Mouse (Mus musculus) C2C12 (cell line): ENCODE results near the gene Ehd2. TPM values are rescaled to one million over a fixed set of nuclear protein-coding genes. Genes with fewer than 3 reads are reported as not detected.

ENCODE experiments used
- H3K27me3 ChIP-seq: one replicate; pipeline ENCODE4 v1.6.1; 2011; ENCODE audit not compliant: control insufficient read depth, insufficient read depth, insufficient read length
- H3K36me3 ChIP-seq: one replicate; pipeline ENCODE4 v1.6.1; 2011; ENCODE audit not compliant: control insufficient read depth, insufficient read depth
- H3K4me3 ChIP-seq: one replicate; pipeline ENCODE4 v1.5.1; 2011; ENCODE audit warnings: mild to moderate bottlenecking, control low read depth; ENCODE audit not compliant: poor library complexity, insufficient read depth, severe bottlenecking
- H3K79me2 ChIP-seq: one replicate; pipeline ENCODE4 v1.6.1; 2011; ENCODE audit not compliant: control insufficient read depth, insufficient read depth
- H3K79me3 ChIP-seq: one replicate; pipeline ENCODE4 v1.6.1; 2011; ENCODE audit warnings: low read depth, control low read depth
- H3ac ChIP-seq: one replicate; pipeline ENCODE3; 2011; ENCODE audit warnings: low read depth; ENCODE audit not compliant: control insufficient read depth, insufficient read length
- CEBPB ChIP-seq: IDR thresholded peaks from one replicate; pipeline ENCODE4 v1.6.1; 2011; ENCODE audit warnings: low read depth, mild to moderate bottlenecking, control low read depth, moderate library complexity
- CTCF ChIP-seq: IDR thresholded peaks from one replicate; pipeline ENCODE4 v1.5.1; 2011; ENCODE audit not compliant: control insufficient read depth, insufficient read depth, insufficient read length
- FOSL1 ChIP-seq: IDR thresholded peaks from one replicate; pipeline ENCODE4 v1.8.0; 2011; ENCODE audit warnings: mild to moderate bottlenecking, low read length; ENCODE audit not compliant: poor library complexity, insufficient read depth, severe bottlenecking
- MAX ChIP-seq: IDR thresholded peaks from one replicate; pipeline ENCODE4 v1.6.1; 2011; ENCODE audit warnings: mild to moderate bottlenecking, control low read depth
- MYOD1 ChIP-seq: IDR thresholded peaks from one replicate; pipeline ENCODE4 v1.6.1; 2011; ENCODE audit warnings: low read depth; ENCODE audit not compliant: control insufficient read depth, insufficient read length
- MYOG ChIP-seq: IDR thresholded peaks from one replicate; pipeline ENCODE4 v1.6.1; 2011; ENCODE audit not compliant: control insufficient read depth, insufficient read length; ENCODE audit errors: extremely low read depth
- USF1 ChIP-seq: IDR thresholded peaks from one replicate; pipeline ENCODE4 v1.6.1; 2011; ENCODE audit warnings: low read depth, mild to moderate bottlenecking, control low read depth, moderate library complexity
- polyA plus RNA-seq: library from polyadenylated mRNA; unstranded; fragments of >200 nt; fragmentation: generic; extraction: Trizol; gene quantifications from one replicate; pipeline ENCODE4 v1.2.1, GENCODE M21; 2012; ENCODE audit warnings: missing spikeins

Ehd2 gene
- polyA plus RNA-seq, 1 experiment = 98.7 TPM

DNA sequence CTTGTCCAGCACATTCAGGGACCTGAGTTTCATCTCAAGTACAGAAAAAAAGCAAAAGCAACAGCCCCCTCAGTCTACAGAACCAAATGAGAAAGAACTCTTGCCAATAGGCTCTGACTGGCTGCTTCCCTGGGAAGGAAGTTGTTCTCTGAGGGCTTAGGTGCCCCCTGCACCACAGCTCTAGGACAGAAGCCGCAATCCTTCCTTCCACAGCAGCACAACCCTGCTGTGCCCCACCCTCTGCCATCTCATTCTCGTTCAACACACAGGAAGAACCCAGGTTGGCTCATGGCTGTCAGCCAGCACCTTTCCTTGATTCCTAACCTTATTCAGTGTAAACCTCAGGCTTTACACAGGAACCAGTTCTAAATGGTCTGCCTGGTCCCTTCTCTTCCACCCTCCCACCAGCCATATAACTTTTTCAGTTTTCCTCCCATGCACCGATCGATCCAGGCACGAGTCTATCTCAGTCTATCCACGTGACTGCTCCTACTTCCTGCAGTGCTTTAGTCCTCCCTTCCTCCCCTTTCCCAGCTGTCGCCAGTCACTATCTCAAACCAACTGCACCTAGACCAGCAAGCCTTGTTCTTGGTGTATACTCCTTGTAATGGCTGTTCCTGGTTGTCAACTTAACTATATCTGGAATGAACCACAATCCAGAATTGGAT, 44.2 kb upstream of the Ehd2 start:
- H3ac ChIP-seq = no peak overlapping the region
- H3K79me2 ChIP-seq = peaks cover 73% of the 10 kb centered on the region
- H3K4me3 ChIP-seq = no peak overlapping the region
- no peaks in the 10 kb centered on the region for H3K27me3 ChIP-seq
- no peak for TF ChIP-seq FOSL1
- TF ChIP-seq USF1 = no peak
- TF ChIP-seq CTCF = no peak
- no peak for TF ChIP-seq MYOD1
- no peak for TF ChIP-seq MAX
- no peak for TF ChIP-seq CEBPB
- TF ChIP-seq MYOG = no peak
- H3K36me3 ChIP-seq = no peaks in the 10 kb centered on the region
- H3K79me3 ChIP-seq = peaks cover 9% of the 10 kb centered on the region

GRCm38 (mm10) chr7:16010649-16011048, 43.3 kb upstream of the Ehd2 start:
- no peak overlapping the region for H3K4me3 ChIP-seq
- H3K79me3 ChIP-seq = peaks cover 14% of the 10 kb centered on the region
- H3ac ChIP-seq = no peak overlapping the region
- TF ChIP-seq MYOG = no peak
- no peak for TF ChIP-seq FOSL1
- no peak for TF ChIP-seq USF1
- no peak for TF ChIP-seq CEBPB
- no peak for TF ChIP-seq CTCF
- TF ChIP-seq MAX = no peak
- TF ChIP-seq MYOD1 = no peak
- no peaks in the 10 kb centered on the region for H3K27me3 ChIP-seq
- peaks cover 73% of the 10 kb centered on the region for H3K79me2 ChIP-seq
- H3K36me3 ChIP-seq = no peaks in the 10 kb centered on the region

DNA sequence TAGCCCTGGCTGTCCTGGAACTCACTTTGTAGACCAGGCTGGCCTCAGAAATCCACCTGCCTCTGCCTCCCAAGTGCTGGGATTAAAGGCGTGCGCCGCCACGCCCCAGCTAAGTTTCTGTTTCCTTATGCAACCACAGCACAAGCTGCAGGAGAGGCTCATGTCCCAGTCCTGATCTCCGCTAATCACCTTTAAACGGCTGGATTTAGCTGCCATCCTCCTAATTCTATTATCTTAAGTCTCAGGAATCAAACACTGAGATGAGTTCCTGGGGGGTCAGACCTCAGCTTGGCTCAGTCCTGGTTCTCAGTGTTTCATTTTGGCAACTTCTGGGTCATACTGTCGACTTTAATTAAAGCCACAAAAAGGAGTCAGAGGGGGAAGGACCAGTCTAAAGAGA, 42.3 kb upstream of the Ehd2 start:
- Histone ChIP-seq H3K79me3 (peaks cover 14% of the 10 kb centered on the region), H3K36me3 (no peaks in the 10 kb centered on the region), H3K79me2 (peaks cover 63% of the 10 kb centered on the region), H3K4me3 (no peak overlapping the region), H3ac (no peak overlapping the region), H3K27me3 (no peaks in the 10 kb centered on the region)
- TF ChIP-seq CTCF (no peak), FOSL1 (no peak), MYOG (no peak), MYOD1 (no peak), MAX (no peak), CEBPB (no peak), USF1 (no peak)

DNA sequence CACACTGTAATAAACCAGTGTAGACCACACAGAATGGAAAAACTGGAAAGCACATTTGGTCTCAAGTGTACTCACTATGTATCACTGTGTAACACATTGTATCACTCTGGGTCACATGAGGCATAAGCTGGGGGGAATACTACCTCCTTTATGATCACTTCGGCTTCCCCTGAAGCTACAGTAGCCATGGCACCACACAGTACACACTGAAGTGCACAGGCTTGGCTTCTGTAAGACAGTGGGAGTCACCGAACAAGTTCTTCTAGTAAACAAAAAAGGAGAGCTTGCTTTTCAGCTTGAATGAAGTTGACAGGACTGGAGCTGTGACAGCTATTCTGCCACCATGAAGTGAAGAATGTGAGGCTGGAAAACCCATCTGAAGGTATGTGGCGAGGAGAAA, 37.7 kb upstream of the Ehd2 start:
- H3K79me3 ChIP-seq = peaks cover 12% of the 10 kb centered on the region
- TF ChIP-seq CEBPB = no peak
- peaks cover 61% of the 10 kb centered on the region for H3K79me2 ChIP-seq
- no peaks in the 10 kb centered on the region for H3K27me3 ChIP-seq
- no peak overlapping the region for H3K4me3 ChIP-seq
- no peaks in the 10 kb centered on the region for H3K36me3 ChIP-seq
- H3ac ChIP-seq = no peak overlapping the region

DNA sequence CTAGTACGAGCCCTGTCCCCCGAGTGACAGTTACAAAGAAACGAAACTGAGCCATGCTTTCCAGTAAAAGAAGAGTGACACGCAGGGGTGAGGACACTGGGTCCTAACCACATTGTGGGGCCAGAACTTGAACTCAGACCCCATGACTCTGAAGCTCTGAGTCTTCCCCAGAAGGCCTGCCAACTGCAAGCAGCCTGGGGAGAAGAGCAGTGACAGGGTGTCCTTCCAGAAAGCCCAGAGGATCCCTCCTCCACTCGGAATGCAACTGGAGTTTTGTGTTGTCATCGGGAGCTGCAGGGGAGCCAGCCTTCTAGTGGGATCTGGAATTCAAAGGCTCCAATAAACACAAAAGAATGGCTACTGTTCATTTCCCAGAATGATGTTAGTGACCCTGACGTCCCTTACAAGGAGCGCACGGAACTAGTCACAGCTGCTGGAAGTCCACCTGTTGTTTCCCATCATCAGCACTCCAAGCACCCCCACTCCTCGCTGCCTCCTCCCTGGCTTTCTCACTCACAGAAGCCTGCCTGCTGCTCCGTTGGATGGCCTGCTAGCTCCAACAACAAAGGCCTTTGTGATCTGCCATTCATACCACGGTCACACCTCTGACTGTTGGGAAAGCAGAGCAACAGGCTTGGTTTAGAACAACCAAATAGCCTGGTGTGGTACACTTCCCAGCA, 37.0 kb upstream of the Ehd2 start:
- Histone ChIP-seq H3K4me3 (no peak overlapping the region), H3K27me3 (no peaks in the 10 kb centered on the region), H3ac (no peak overlapping the region), H3K79me2 (peaks cover 54% of the 10 kb centered on the region), H3K36me3 (no peaks in the 10 kb centered on the region), H3K79me3 (peaks cover 10% of the 10 kb centered on the region)
- no peak for TF ChIP-seq USF1
- TF ChIP-seq MAX = no peak
- TF ChIP-seq MYOD1 = peak; percentile 97
- no peak for TF ChIP-seq CTCF

DNA sequence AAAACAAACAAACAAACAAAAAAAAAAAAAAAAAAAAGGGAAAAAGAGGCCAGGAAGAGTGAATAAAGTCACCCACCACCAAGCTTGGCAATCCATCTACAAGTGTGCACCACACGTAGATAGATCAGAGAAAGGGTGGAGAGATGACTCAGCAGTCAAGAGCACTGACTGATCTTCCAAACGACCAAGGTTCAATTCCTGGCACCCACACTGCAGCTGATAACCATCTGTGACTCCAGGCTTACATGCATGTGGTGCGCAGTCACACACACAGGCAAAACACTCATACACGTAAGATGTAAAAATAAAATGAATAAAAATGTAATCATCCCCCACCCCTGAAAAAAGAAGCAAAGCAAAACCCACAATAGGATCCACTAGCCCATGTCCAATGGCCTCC, 35.7 kb upstream of the Ehd2 start:
- peaks cover 10% of the 10 kb centered on the region for H3K79me3 ChIP-seq
- H3K36me3 ChIP-seq = no peaks in the 10 kb centered on the region
- H3K4me3 ChIP-seq = no peak overlapping the region
- no peak overlapping the region for H3ac ChIP-seq
- no peaks in the 10 kb centered on the region for H3K27me3 ChIP-seq
- TF ChIP-seq CTCF (no peak), FOSL1 (no peak), CEBPB (no peak), MAX (no peak), USF1 (no peak), MYOG (no peak), MYOD1 (no peak)
- H3K79me2 ChIP-seq = peaks cover 54% of the 10 kb centered on the region
